Comparison of ENCODE assay signal across 16 mouse cellular contexts in genomic region chr9:22556076-22556475, GRCm38 (mm10).
"Had no signal": no experiment of that assay in that cellular context is flagged by ENCODE, and none has a peak within 500 bp of the region (broad histone marks: within the 10 kb centered on the region; RNA-seq: fewer than 3 reads in every experiment).

No protein-coding gene starts in this region.

- H3K27ac ChIP-seq: neural tube, embryonic 13.5 days; neural tube, embryonic 15.5 days; stomach, embryonic 15.5 days; stomach, postnatal 0 days had no signal

- H3K4me2 ChIP-seq: neural tube, embryonic 13.5 days; neural tube, embryonic 15.5 days; stomach, embryonic 15.5 days had no signal

- DNase-seq: retina, postnatal 1 day; right cerebral cortex, adult 18-20 months; right cerebral cortex, postnatal 14 days; right cerebral cortex, postnatal 25 days; right cerebral cortex, postnatal 4 days; spleen, adult 18-20 months; thymus, adult 18-20 months; thymus, adult 2 months; thymus, postnatal 14 days; thymus, postnatal 25 days; thymus, postnatal 36 days; thymus, postnatal 4 days had no signal

- H3K27me3 ChIP-seq: neural tube, embryonic 13.5 days; neural tube, embryonic 15.5 days; stomach, embryonic 15.5 days had no signal

- H3K4me1 ChIP-seq: neural tube, embryonic 13.5 days; neural tube, embryonic 15.5 days; stomach, embryonic 15.5 days had no signal

- H3K4me3 ChIP-seq: neural tube, embryonic 13.5 days; neural tube, embryonic 15.5 days; stomach, embryonic 15.5 days had no signal

- H3K36me3 ChIP-seq: neural tube, embryonic 13.5 days; neural tube, embryonic 15.5 days; stomach, embryonic 15.5 days had no signal

- H3K9ac ChIP-seq: neural tube, embryonic 13.5 days; neural tube, embryonic 15.5 days; stomach, embryonic 15.5 days had no signal

- H3K9me3 ChIP-seq: neural tube, embryonic 13.5 days; neural tube, embryonic 15.5 days; stomach, embryonic 15.5 days had no signal
